Mouse (Mus musculus) megakaryocyte, embryonic 14.5 days (primary cell): ENCODE data around the gene Cish.

Source experiments
- FLI1 ChIP-seq: IDR thresholded peaks from 2 replicates; pipeline ENCODE4 v1.6.1; 2012; ENCODE audit warnings: low read length, inconsistent platforms, mixed read lengths
- GATA1 ChIP-seq: IDR thresholded peaks from 3 replicates; pipeline ENCODE4 v1.6.1; 2012; ENCODE audit warnings: mixed read lengths, low read length, inconsistent platforms, borderline replicate concordance

GRCm38 (mm10) chr9:107303121-107303820 is 7.4 kb downstream of the Cish start:
- TF ChIP-seq GATA1 (no peak), FLI1 (no peak)
